Mouse (Mus musculus): ENCODE data around the gene Rps25. TPM values are rescaled to one million over a fixed set of nuclear protein-coding genes. Genes with fewer than 3 reads are reported as not detected.

Rps25 gene
- polyA plus RNA-seq, 1 experiment from 2014 or later = 742 TPM

Small RNAs within 50 kb of the gene (microRNA-seq; reads per million reads assigned to microRNA genes)
- gene Mir7085 = not detected

Other genes with a start within 250 kb of the Rps25 start
- gene Cbl, start 173.1 kb upstream of the Rps25 start, polyA plus RNA-seq (2015; fragmentation: Nextera tagmentation; extraction: Ambion mirVana) = 17.4 and 20.3 TPM in 2 replicates
- not detected in 2 replicates for gene Ccdc153, start 166.5 kb upstream of the Rps25 start, polyA plus RNA-seq (2015; fragmentation: Nextera tagmentation; extraction: Ambion mirVana)
- 0.38 and 0.40 TPM in 2 replicates for gene Pdzd3, start 155.7 kb upstream of the Rps25 start, polyA plus RNA-seq (2015; fragmentation: Nextera tagmentation; extraction: Ambion mirVana)
- 4.7 and 5.4 TPM in 2 replicates for gene Nlrx1, start 138.5 kb upstream of the Rps25 start, polyA plus RNA-seq (2015; fragmentation: Nextera tagmentation; extraction: Ambion mirVana)
- 33.7 and 36.2 TPM in 2 replicates for gene Abcg4, start 118.5 kb upstream of the Rps25 start, polyA plus RNA-seq (2015; fragmentation: Nextera tagmentation; extraction: Ambion mirVana)
- 22.3 and 26.6 TPM in 2 replicates for gene Hinfp, start 101.5 kb upstream of the Rps25 start, polyA plus RNA-seq (2015; fragmentation: Nextera tagmentation; extraction: Ambion mirVana)
- gene C2cd2l, start 86.9 kb upstream of the Rps25 start, polyA plus RNA-seq (2015; fragmentation: Nextera tagmentation; extraction: Ambion mirVana) = 23.1 and 27.1 TPM in 2 replicates
- gene Dpagt1, start 81.1 kb upstream of the Rps25 start, polyA plus RNA-seq (2015; fragmentation: Nextera tagmentation; extraction: Ambion mirVana) = 32.5 and 42.6 TPM in 2 replicates
- gene H2afx, start 72.4 kb upstream of the Rps25 start, polyA plus RNA-seq (2015; fragmentation: Nextera tagmentation; extraction: Ambion mirVana) = 106 and 143 TPM in 2 replicates
- gene Hmbs, start 62.9 kb upstream of the Rps25 start, polyA plus RNA-seq (2015; fragmentation: Nextera tagmentation; extraction: Ambion mirVana) = 64.0 and 67.4 TPM in 2 replicates
- gene Vps11, start 45.5 kb upstream of the Rps25 start, polyA plus RNA-seq (2015; fragmentation: Nextera tagmentation; extraction: Ambion mirVana) = 43.5 and 46.4 TPM in 2 replicates
- 25.3 and 29.0 TPM in 2 replicates for gene Hyou1, start 27.6 kb upstream of the Rps25 start, polyA plus RNA-seq (2015; fragmentation: Nextera tagmentation; extraction: Ambion mirVana)
- 56.8 and 60.2 TPM in 2 replicates for gene Slc37a4, start 10.3 kb upstream of the Rps25 start, polyA plus RNA-seq (2015; fragmentation: Nextera tagmentation; extraction: Ambion mirVana)
- gene Trappc4, start 461 bp downstream of the Rps25 start, polyA plus RNA-seq (2015; fragmentation: Nextera tagmentation; extraction: Ambion mirVana) = 293 and 308 TPM in 2 replicates
- 32.3 and 32.4 TPM in 2 replicates for gene Ccdc84, start 11.4 kb downstream of the Rps25 start, polyA plus RNA-seq (2015; fragmentation: Nextera tagmentation; extraction: Ambion mirVana)
- not detected in 2 replicates for gene Foxr1, start 34.0 kb downstream of the Rps25 start, polyA plus RNA-seq (2015; fragmentation: Nextera tagmentation; extraction: Ambion mirVana)
- not detected in 2 replicates for gene Upk2, start 47.8 kb downstream of the Rps25 start, polyA plus RNA-seq (2015; fragmentation: Nextera tagmentation; extraction: Ambion mirVana)
- gene Bcl9l, start 75.7 kb downstream of the Rps25 start, polyA plus RNA-seq (2015; fragmentation: Nextera tagmentation; extraction: Ambion mirVana) = 9.7 and 11.1 TPM in 2 replicates
- gene Cxcr5, start 154.7 kb downstream of the Rps25 start, polyA plus RNA-seq (2015; fragmentation: Nextera tagmentation; extraction: Ambion mirVana) = not detected in 2 replicates
- gene Ddx6, start 197.8 kb downstream of the Rps25 start, polyA plus RNA-seq (2015; fragmentation: Nextera tagmentation; extraction: Ambion mirVana) = 12.5 and 14.6 TPM in 2 replicates